Mouse (Mus musculus) right cerebral cortex, postnatal 4 days (tissue): Measurements from ENCODE around the gene Pip4k2b.
"Not testable (repeated sequence)": the region's sequence is repeated elsewhere in the genome, so short reads cannot be mapped to it uniquely, and the experiment has no call there.

ENCODE experiments used
- DNase-seq: peaks from one replicate; pipeline ENCODE4 v3.0.0-alpha.2; 2022

Gene Pip4k2b

DNA sequence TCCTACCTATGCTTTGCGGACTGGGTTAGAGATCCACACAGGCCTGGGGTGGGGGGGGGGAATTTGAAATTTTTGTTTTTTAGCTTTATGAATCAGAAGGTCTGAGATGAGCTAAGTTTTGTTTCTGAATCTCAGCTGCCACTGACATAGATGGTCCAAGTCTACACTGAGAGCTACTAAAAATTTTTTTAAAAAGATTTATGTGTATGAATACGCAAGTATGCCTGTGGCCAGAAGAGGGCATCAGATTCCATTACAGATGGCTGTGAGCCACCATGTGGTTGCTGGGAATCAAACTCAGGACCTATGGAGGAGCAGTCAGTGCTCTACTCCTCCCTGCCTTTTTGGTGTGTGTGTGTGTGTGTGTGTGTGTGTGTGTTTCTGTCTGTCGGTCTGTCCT, 30.1 kb downstream of the Pip4k2b start:
- no peak for DNase-seq

GRCm38 (mm10) chr11:97713896-97714295, 30.6 kb downstream of the Pip4k2b start:
- DNase-seq, result no peak

DNA sequence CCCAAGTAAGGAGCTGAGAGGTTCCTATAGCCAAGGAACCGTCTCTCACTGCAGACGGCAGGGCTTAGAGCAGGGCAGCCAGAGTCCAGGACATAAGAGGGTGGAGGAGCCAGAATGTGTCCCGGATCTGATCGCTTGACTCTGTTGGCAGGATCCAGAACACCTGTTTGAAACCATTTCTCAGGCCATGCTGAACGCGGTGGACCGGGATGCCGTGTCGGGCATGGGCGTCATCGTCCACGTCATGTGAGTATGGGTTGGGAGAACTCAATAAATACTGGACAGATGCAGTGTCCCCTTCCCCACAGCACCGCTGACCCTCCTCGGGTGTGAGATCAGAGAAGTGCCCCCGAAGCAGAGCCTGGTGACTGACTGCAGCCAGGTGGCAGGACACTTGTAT, 32.2 kb downstream of the Pip4k2b start:
- DNase-seq, result no peak

- DNase-seq, result no peak
Measured at GRCm38 (mm10) chr11:97711200-97711900, 33.2 kb downstream of the Pip4k2b start.

GRCm38 (mm10) chr11:97710067-97710466, 34.4 kb downstream of the Pip4k2b start:
- not testable (repeated sequence) for DNase-seq

DNA sequence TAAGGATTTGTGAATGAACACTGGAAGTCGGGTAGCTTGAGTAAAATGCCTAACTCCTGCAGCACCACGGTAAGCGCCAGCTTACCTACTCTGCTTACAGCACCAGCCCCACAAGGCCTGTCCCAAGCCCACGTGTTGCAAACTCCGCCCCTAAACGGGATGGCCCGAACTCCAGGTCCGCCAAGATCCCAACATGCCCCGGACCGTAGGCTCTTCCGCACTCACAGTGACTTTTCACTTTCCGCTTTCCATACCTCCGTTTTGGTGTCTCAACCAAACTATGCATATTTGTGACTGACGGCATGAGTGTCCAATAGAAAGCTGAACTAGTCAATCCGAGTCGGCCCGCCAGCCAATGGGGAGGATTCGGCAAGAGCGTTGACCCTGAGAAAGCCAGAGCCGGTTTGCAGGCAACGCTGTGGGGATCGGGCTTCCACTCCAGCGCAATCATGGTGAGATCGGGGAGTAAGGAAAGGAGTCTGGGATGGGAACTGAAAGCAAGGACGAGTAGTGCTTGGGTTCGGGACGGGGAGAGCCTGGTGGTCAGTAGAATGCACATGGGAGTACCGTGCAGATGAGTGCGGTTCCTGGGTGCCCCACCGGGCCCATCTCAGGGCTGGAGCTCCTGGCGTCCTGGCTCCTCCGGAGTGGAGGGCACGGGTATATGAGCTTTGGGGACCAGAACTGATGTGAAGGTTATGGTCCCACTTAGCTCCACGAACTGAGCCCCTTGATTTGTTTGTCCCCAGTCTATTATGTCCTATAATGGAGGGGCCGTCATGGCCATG, 41.3 kb downstream of the Pip4k2b start, which contains the start of gene Psmb3:
Psmb3 (plus strand) TSS at position 361 of the 788 bp plus-strand sequence.
- DNase-seq, result peak; percentile 98

- DNase-seq, result peak; percentile 93
Measured at GRCm38 (mm10) chr11:97702393-97702745, 42.1 kb downstream of the Pip4k2b start.

GRCm38 (mm10) chr11:97701581-97702392, 42.7 kb downstream of the Pip4k2b start:
- no peak for DNase-seq

DNA sequence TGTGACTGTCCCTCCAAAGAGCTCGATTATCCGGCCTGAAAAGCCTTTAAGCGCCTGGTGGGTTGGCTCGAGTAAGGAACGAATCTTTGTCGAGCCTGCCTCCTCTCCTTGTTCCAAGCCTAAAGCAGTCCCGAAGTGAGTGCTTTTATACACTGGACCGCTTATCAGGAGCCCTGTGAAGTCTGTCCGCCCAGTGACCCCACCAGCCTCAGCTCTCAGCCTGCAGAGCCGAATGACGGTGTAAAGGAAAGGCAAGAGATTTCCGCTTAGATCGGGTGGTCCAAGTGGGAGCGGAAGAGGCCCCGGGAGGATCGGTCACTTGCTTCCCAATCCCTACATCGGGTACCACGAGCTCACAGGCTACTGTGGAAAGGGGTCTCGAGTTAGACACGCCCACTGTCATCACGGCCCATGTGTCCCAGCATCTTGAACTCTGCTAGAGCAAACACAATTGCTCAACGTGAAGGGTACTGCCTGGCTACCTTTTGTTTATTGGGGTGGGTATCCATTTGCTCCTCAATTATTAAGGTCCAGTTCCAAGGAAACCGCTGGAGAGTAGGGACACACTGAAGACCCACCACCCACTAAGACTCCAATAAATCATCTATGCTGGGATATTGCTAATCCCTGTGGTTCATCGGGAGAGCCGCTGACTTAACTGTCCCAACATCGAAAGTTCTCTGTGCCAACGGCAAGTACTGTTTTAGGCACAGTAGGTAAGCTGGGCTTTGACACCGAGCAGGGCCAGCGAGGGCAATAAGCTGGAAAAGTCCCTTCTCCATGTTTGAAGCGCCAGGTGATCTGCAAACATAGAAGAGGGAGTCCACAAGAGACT, 43.5 kb downstream of the Pip4k2b start:
- DNase-seq, result no peak

GRCm38 (mm10) chr11:97700003-97700745, 44.3 kb downstream of the Pip4k2b start, which contains the start of gene Pcgf2:
Gene Pcgf2 (minus strand): TSS chr11:97700497.
- peak; percentile 79 for DNase-seq

- peak; percentile 88 for DNase-seq
Measured at GRCm38 (mm10) chr11:97699626-97700002, 44.9 kb downstream of the Pip4k2b start.

DNA sequence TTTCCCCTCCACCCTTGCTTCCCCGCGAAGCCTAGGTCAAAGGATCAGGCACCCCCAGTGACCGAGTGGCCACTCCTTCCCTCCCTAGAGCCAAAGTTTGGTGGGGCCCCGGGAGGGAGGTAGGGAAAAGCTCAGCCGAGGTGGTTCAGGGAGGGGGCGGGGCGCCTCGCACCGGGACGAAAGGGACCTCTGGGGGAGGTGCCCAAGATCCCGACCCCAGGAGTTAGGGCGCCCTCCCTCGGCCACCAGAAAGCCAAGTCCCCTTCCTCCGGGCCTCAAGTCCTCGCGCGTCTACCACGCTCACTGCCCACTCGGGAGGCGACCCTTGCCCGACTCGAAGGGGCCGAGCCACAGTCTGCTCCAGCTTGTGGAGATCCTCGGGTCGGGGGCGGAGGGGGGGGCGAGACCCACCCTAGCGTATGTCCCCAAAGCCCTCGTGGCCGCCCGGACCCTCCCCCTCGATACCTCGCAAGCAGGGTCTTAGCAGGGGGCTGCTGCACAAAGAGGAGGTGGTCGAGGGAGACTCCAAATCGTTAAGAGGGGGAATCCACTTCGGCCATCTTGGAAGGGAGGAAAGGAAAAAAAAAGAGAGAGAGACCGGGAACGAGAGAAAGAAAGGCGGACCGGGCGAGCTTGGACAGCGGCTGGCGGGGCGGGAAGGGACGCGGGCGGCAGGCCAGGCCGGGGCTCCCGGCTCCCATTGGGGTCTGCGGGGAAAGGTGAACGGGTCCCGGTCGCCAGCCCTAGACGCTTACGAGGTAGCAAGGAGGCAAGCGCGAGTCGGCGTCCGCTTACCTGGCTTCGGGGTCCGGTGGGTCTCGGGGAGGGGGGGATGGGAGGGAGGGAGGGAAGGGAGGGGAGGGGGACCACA, 45.5 kb downstream of the Pip4k2b start:
- peak; percentile 76 for DNase-seq

GRCm38 (mm10) chr11:97697891-97698529, 46.5 kb downstream of the Pip4k2b start:
- no peak for DNase-seq

GRCm38 (mm10) chr11:97697199-97697890, 47.2 kb downstream of the Pip4k2b start:
- DNase-seq, result no peak

DNA sequence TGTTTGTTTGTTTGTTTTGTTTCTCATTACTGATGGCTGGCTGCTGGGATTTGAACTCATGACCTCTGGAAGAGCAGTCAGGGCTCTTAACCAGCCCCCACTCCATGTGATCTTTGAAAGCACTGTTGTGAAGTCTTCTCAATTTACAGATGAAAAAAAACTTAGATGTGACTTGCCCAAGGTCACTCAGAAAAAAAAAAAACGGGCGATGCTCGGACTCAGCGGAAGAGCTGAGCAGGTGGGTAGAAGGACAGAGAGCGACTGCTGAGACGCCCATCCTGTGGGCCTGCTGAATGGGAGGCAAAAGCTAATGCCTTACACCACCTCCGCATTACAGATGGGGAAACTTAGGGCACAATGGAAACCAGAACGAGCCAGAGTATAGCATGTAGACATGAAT, 47.8 kb downstream of the Pip4k2b start:
- DNase-seq, result no peak

GRCm38 (mm10) chr11:97695712-97696401, 48.6 kb downstream of the Pip4k2b start:
- DNase-seq, result no peak

DNA sequence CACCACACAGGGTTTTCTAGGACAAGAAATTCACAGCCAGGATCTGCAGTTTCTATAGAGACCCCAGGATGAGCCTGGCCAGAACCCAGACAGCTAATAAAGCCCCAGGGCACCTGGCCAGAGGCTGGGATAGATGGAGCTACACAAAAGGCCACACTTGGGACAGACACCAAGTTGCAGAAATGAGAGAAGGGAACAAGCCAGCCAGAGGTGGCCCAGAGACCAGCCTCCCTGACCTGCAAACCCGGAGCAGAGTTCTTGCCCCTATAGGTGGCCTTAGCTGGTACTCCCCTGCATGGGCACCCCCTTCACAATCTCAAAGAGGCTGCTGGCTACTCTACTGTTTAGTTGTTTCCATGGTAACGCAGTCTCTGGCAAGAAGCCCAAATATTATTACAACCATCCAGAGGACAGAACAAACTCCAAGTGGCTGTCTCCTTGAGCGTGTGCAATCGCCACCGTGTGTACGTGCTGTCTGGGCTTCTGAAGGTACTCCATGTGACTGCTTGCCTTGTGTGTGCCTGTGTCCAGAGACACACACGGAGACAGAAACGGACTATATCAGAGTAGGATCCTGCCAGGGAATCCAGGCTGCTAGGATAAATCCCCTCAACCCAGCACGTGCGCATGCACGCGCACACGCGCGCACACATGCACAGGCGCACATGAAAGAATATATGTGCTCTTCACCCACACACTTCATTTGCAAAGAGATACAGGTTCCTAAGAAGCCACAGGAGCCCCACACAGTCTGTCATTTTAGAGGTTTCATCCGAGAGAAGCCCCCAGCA, 49.4 kb downstream of the Pip4k2b start:
- peak; percentile 69 for DNase-seq

- no peak for DNase-seq
Measured at GRCm38 (mm10) chr11:97694435-97694834, 50.1 kb downstream of the Pip4k2b start.
